Mouse (Mus musculus): Measurements from ENCODE around the gene Atg4c. TPM values are rescaled to one million over a fixed set of nuclear protein-coding genes. Genes with fewer than 3 reads are reported as not detected.

The Atg4c gene
- polyA plus RNA-seq, 1 experiment from 2014 or later: 4.6 TPM

GRCm38 (mm10) chr4:99163001-99163400, 30.7 kb upstream of the Atg4c start:
- Histone ChIP-seq H3K4me2 (ENCODE audit: low read depth, low read length) (no peak overlapping the region), H3K9ac (ENCODE audit: low read depth, low read length) (no peak overlapping the region), H3K27ac (ENCODE audit: low read length) (no peak overlapping the region), H3K9me3 (replicated peaks; ENCODE audit: control insufficient read depth, low read length) (no peaks in the 10 kb centered on the region), H3K4me3 (ENCODE audit: low read depth, low read length) (no peak overlapping the region), H3K4me1 (ENCODE audit: control insufficient read depth, low read depth, low read length) (no peaks in the 10 kb centered on the region), H3K27me3 (ENCODE audit: control insufficient read depth, insufficient read depth, low read depth, low read length) (peaks cover 5% of the 10 kb centered on the region), H3K36me3 (ENCODE audit: control insufficient read depth, insufficient read depth) (no peaks in the 10 kb centered on the region)
- no peak for ATAC-seq (ENCODE audit: low read depth)
- 45% methylated on average over 9 of the region's 9 CpGs for whole genome bisulfite sequencing (ENCODE audit: insufficient replicate concordance)

- no peak for ATAC-seq (ENCODE audit: low read depth)
- no peak overlapping the region for H3K4me2 ChIP-seq (ENCODE audit: low read depth, low read length)
- 19% methylated on average over 4 of the region's 4 CpGs for WGBS (ENCODE audit: insufficient replicate concordance)
- H3K36me3 ChIP-seq (ENCODE audit: control insufficient read depth, insufficient read depth): no peaks in the 10 kb centered on the region
- peaks cover 5% of the 10 kb centered on the region for H3K27me3 ChIP-seq (ENCODE audit: control insufficient read depth, insufficient read depth, low read depth, low read length)
- no peaks in the 10 kb centered on the region for H3K4me1 ChIP-seq (ENCODE audit: control insufficient read depth, low read depth, low read length)
- H3K4me3 ChIP-seq (ENCODE audit: low read depth, low read length): no peak overlapping the region
- H3K9ac ChIP-seq (ENCODE audit: low read depth, low read length): no peak overlapping the region
- no peak overlapping the region for H3K27ac ChIP-seq (ENCODE audit: low read length)
- no peaks in the 10 kb centered on the region for H3K9me3 ChIP-seq (replicated peaks; ENCODE audit: control insufficient read depth, low read length)
Observed at GRCm38 (mm10) chr4:99163547-99163946, 30.2 kb upstream of the Atg4c start.

- H3K27ac ChIP-seq (ENCODE audit: low read length): no peak overlapping the region
- H3K4me3 ChIP-seq (ENCODE audit: low read depth, low read length): no peak overlapping the region
Observed at GRCm38 (mm10) chr4:99168869-99169268, 24.9 kb upstream of the Atg4c start.

GRCm38 (mm10) chr4:99174265-99174664, 19.5 kb upstream of the Atg4c start:
- no peak overlapping the region for H3K4me3 ChIP-seq (ENCODE audit: low read depth, low read length)
- H3K27me3 ChIP-seq (ENCODE audit: control insufficient read depth, insufficient read depth, low read depth, low read length): no peaks in the 10 kb centered on the region
- no peaks in the 10 kb centered on the region for H3K36me3 ChIP-seq (ENCODE audit: control insufficient read depth, insufficient read depth)
- no peak overlapping the region for H3K27ac ChIP-seq (ENCODE audit: low read length)
- ATAC-seq (ENCODE audit: low read depth): no peak
- no peak overlapping the region for H3K9ac ChIP-seq (ENCODE audit: low read depth, low read length)
- 66% methylated on average over 7 of the region's 7 CpGs for WGBS (ENCODE audit: insufficient replicate concordance)
- H3K4me1 ChIP-seq (ENCODE audit: control insufficient read depth, low read depth, low read length): no peaks in the 10 kb centered on the region
- H3K4me2 ChIP-seq (ENCODE audit: low read depth, low read length): no peak overlapping the region
- no peaks in the 10 kb centered on the region for H3K9me3 ChIP-seq (replicated peaks; ENCODE audit: control insufficient read depth, low read length)

More at GRCm38 (mm10) chr4:99168869-99169268, 24.9 kb upstream of the Atg4c start:
- H3K4me2 ChIP-seq (ENCODE audit: low read depth, low read length): no peak overlapping the region
- no peaks in the 10 kb centered on the region for H3K36me3 ChIP-seq (ENCODE audit: control insufficient read depth, insufficient read depth)
- no peak overlapping the region for H3K9ac ChIP-seq (ENCODE audit: low read depth, low read length)
- no peaks in the 10 kb centered on the region for H3K4me1 ChIP-seq (ENCODE audit: control insufficient read depth, low read depth, low read length)
- WGBS (ENCODE audit: insufficient replicate concordance): 56% methylated on average over 5 of the region's 5 CpGs
- no peaks in the 10 kb centered on the region for H3K27me3 ChIP-seq (ENCODE audit: control insufficient read depth, insufficient read depth, low read depth, low read length)
- no peaks in the 10 kb centered on the region for H3K9me3 ChIP-seq (replicated peaks; ENCODE audit: control insufficient read depth, low read length)
- ATAC-seq (ENCODE audit: low read depth): no peak

GRCm38 (mm10) chr4:99176841-99177240, 16.9 kb upstream of the Atg4c start:
- H3K4me3 ChIP-seq (ENCODE audit: low read depth, low read length): no peak overlapping the region
- no peak overlapping the region for H3K4me2 ChIP-seq (ENCODE audit: low read depth, low read length)
- no peaks in the 10 kb centered on the region for H3K27me3 ChIP-seq (ENCODE audit: control insufficient read depth, insufficient read depth, low read depth, low read length)
- WGBS (ENCODE audit: insufficient replicate concordance): 52% methylated on average over 7 of the region's 7 CpGs
- H3K36me3 ChIP-seq (ENCODE audit: control insufficient read depth, insufficient read depth): no peaks in the 10 kb centered on the region
- no peak overlapping the region for H3K9ac ChIP-seq (ENCODE audit: low read depth, low read length)
- ATAC-seq (ENCODE audit: low read depth): no peak
- H3K9me3 ChIP-seq (replicated peaks; ENCODE audit: control insufficient read depth, low read length): no peaks in the 10 kb centered on the region
- no peak overlapping the region for H3K27ac ChIP-seq (ENCODE audit: low read length)
- H3K4me1 ChIP-seq (ENCODE audit: control insufficient read depth, low read depth, low read length): no peaks in the 10 kb centered on the region

- Histone ChIP-seq H3K27ac (ENCODE audit: low read length) (no peak overlapping the region), H3K9ac (ENCODE audit: low read depth, low read length) (no peak overlapping the region), H3K36me3 (ENCODE audit: control insufficient read depth, insufficient read depth) (no peaks in the 10 kb centered on the region), H3K4me1 (ENCODE audit: control insufficient read depth, low read depth, low read length) (no peaks in the 10 kb centered on the region), H3K4me2 (ENCODE audit: low read depth, low read length) (no peak overlapping the region), H3K4me3 (ENCODE audit: low read depth, low read length) (no peak overlapping the region), H3K27me3 (ENCODE audit: control insufficient read depth, insufficient read depth, low read depth, low read length) (no peaks in the 10 kb centered on the region), H3K9me3 (replicated peaks; ENCODE audit: control insufficient read depth, low read length) (no peaks in the 10 kb centered on the region)
- WGBS (ENCODE audit: insufficient replicate concordance): 58% methylated on average over 4 of the region's 4 CpGs
- no peak for ATAC-seq (ENCODE audit: low read depth)
Observed at GRCm38 (mm10) chr4:99177255-99177654, 16.5 kb upstream of the Atg4c start.

GRCm38 (mm10) chr4:99178851-99179250, 14.9 kb upstream of the Atg4c start:
- peak; percentile 32; the same call in 1 of the 2 replicates for ATAC-seq (ENCODE audit: low read depth)
- H3K9me3 ChIP-seq (replicated peaks; ENCODE audit: control insufficient read depth, low read length): no peaks in the 10 kb centered on the region
- H3K4me2 ChIP-seq (ENCODE audit: low read depth, low read length): no peak overlapping the region
- H3K36me3 ChIP-seq (ENCODE audit: control insufficient read depth, insufficient read depth): no peaks in the 10 kb centered on the region
- H3K27me3 ChIP-seq (ENCODE audit: control insufficient read depth, insufficient read depth, low read depth, low read length): no peaks in the 10 kb centered on the region
- no peaks in the 10 kb centered on the region for H3K4me1 ChIP-seq (ENCODE audit: control insufficient read depth, low read depth, low read length)
- WGBS (ENCODE audit: insufficient replicate concordance): 56% methylated on average over 5 of the region's 5 CpGs
- no peak overlapping the region for H3K27ac ChIP-seq (ENCODE audit: low read length)
- no peak overlapping the region for H3K9ac ChIP-seq (ENCODE audit: low read depth, low read length)
- H3K4me3 ChIP-seq (ENCODE audit: low read depth, low read length): no peak overlapping the region

- no peaks in the 10 kb centered on the region for H3K36me3 ChIP-seq (ENCODE audit: control insufficient read depth, insufficient read depth)
- H3K9me3 ChIP-seq (replicated peaks; ENCODE audit: control insufficient read depth, low read length): no peaks in the 10 kb centered on the region
- H3K9ac ChIP-seq (ENCODE audit: low read depth, low read length): no peak overlapping the region
- H3K4me2 ChIP-seq (ENCODE audit: low read depth, low read length): no peak overlapping the region
- 71% methylated on average over 21 of the region's 21 CpGs for WGBS (ENCODE audit: insufficient replicate concordance)
- H3K4me3 ChIP-seq (ENCODE audit: low read depth, low read length): no peak overlapping the region
- no peaks in the 10 kb centered on the region for H3K27me3 ChIP-seq (ENCODE audit: control insufficient read depth, insufficient read depth, low read depth, low read length)
- ATAC-seq (ENCODE audit: low read depth): no peak
- H3K4me1 ChIP-seq (ENCODE audit: control insufficient read depth, low read depth, low read length): no peaks in the 10 kb centered on the region
- no peak overlapping the region for H3K27ac ChIP-seq (ENCODE audit: low read length)
Observed at GRCm38 (mm10) chr4:99179446-99180120, 14.2 kb upstream of the Atg4c start.

- 59% methylated on average over 5 of the region's 5 CpGs for WGBS (ENCODE audit: insufficient replicate concordance)
- Histone ChIP-seq H3K4me2 (ENCODE audit: low read depth, low read length) (no peak overlapping the region), H3K9ac (ENCODE audit: low read depth, low read length) (no peak overlapping the region), H3K36me3 (ENCODE audit: control insufficient read depth, insufficient read depth) (no peaks in the 10 kb centered on the region), H3K9me3 (replicated peaks; ENCODE audit: control insufficient read depth, low read length) (no peaks in the 10 kb centered on the region), H3K27ac (ENCODE audit: low read length) (no peak overlapping the region), H3K4me1 (ENCODE audit: control insufficient read depth, low read depth, low read length) (no peaks in the 10 kb centered on the region), H3K4me3 (ENCODE audit: low read depth, low read length) (no peak overlapping the region), H3K27me3 (ENCODE audit: control insufficient read depth, insufficient read depth, low read depth, low read length) (no peaks in the 10 kb centered on the region)
- no peak for ATAC-seq (ENCODE audit: low read depth)
Observed at GRCm38 (mm10) chr4:99180921-99181320, 12.8 kb upstream of the Atg4c start.
